Mouse (Mus musculus): ENCODE data around the gene Hist1h4i.
A peak's percentile ranks its signal among the peaks of the same experiment; 100 is the strongest.

Hist1h4i gene

DNA sequence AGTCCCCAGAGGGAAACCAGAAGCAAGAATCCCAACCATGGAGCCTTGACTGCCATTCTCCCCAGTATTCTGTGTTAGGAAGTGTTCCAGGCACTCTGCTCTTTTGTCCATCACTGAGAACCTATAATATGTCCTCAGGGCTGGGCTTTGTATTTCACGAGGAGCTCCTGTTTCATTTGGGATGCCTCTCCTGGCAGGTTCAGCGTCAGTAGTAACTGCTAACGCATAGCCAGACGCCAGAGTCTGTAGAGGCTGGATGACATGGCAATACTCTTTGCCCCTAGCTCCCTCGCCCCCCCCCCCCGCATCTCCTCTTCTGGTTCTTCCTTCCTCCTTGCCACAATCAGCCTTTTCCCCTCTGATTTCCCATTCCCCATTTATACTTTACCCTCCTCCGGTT, 31.5 kb downstream of the Hist1h4i start, which contains the start of gene Prss16:
Gene Prss16 (minus strand): TSS at position 101 of the 400 bp plus-strand sequence.
- DNase-seq (ENCODE audit: low read depth, low spot score): no peak

DNA sequence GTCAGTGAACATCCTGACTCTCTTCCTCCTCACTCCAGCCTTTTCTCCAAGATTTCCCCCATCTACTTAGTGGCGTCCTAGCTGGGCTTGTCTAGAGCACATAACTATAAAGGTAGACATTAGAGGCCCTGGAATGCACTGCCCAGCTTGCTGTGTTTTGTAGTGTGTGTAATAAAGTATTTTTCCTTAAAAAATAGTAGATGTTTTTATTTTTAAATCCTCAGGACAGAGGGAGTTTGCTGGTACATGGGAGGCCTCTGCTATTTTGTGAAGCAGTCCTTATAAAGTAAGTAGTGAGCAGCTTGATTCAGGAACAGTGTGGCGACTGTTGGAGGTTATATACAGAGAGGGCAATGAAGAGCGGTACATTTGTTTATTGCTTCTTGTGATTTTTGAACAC, 32.5 kb downstream of the Hist1h4i start:
- DNase-seq (ENCODE audit: low read depth, low spot score): no peak

DNA sequence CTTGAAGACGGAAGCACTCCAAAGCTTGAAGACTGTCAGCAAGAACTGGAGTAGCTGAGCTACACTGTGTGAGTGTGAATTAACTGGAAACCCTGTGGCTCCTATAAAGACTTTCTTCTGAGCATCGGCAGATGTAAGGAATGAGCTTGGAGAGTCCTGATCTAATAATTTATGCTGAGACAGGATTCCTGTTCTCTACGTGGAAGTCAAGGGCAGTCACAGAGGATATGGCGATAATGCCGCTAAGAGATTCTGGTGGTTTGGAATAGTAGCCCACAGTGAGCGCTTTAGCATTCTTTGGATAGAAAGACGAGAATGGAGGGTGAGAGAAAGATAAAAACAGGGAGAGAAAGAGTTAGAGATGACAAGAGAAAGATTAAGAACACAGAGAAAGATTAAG, 33.3 kb downstream of the Hist1h4i start:
- DNase-seq (ENCODE audit: low read depth, low spot score): no peak

DNA sequence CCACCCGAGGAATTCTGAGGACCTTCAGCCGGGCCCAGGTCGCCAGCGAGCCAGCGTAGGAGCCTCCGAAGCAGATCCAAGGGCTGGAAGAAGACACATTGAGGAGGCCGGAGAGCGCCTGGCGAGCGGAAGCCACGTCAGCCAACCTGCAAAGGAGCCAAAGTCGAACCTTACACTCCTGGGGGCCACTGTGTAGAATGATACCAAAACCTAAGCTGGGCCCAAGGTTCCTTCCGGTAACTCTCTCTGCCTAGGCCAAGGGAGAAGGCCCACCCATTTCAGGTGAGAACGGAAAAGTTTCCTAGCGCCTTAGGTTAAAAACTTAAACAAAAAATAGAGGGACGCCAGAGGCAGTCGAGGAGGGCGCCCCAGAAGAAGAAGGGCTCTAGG, 34.0 kb downstream of the Hist1h4i start:
- no peak for DNase-seq (ENCODE audit: low read depth, low spot score)

DNA sequence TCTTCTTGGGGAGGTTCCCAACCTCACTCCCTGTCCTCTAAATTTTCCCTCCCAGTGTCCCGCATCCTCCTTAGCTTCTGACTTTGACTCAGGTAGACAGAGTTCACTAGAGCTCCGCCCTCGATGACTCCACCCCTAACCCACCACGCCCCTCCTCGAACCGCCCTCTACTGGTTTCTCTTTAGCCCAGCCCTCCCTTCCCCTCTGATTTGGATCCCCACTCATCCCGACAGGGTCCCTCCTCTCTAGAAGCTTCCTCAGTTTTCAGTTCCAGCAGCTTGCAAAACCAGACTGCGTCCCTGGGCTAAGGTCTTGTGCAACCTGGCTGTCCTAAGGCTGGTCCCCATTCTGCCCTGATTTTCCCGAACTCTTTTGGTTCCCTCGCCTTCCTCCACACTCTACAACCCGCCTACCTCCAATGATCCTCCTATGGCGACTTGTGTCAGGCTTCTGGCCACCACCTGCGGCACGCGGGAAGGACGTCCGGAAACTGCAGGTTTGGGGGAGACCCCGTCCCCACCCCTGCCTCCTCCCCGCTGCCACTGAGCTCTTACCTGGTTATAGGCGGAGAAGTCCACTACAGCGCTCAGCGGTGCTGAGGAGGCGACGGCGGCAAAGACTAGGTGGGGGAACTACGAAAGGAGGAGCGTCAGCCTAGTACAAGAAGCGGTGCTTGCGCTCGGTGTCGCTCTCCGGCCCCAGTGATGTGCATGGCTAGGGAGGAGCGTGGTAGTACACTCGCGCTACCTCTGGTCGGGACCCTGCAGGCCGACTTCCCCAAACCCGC, 34.6 kb downstream of the Hist1h4i start:
- peak; percentile 83 for DNase-seq (ENCODE audit: low read depth, low spot score)

DNA sequence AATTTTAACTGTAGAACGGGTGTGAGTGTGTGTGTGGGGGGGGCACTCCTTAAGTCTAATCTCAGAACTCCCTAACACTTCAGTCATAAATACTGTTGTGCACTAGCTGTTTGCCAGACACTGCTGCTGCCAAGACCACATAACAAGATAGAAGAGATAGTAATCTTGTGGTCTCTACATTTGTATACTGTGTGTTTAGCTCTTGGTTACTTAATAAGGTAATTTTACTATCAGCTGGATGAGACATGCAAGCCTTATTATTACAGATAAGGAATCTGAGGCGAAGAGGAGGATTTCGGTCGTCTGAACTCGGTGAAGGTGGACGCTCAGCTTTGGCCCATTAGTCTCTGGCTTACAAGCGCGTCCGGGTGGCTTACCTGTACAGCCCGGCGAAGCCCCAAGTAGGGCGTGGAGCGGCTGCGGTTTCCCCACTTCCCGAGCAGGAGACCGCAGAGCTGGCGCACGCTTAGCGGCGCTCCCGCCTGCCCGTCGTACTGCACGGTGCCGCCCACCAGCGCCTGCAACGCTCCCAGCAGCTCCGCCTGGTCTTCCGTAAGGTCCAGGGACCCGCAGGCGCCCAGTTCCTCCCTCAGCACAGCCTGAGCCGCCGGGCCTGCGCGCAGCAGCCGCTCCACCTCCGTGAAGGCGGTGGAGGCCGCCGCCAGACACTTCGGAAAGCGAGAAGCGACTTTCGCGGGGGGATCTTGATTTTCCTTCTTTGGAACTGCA, 35.4 kb downstream of the Hist1h4i start:
- peak; percentile 86 for DNase-seq (ENCODE audit: low read depth, low spot score)

DNA sequence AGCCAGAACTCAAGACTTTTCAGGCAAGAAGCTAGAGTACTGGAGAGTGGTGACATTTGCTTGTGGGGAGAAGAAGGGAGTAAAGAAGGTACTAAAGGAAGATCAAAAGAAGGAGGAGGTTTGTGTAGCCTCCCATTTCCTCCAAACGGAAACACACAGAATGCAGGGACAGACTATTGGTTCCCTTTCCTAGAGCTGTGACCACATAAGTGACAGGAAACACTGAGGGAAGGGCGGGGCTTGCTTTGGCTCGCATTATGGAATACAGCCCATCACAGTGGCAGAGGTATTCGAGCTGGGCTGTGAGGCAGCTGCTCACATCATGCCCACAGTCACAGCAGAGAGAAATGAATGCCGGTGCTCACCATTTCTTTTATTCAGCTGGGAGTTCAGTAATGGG, 39.3 kb downstream of the Hist1h4i start:
- peak; percentile 71 for DNase-seq (ENCODE audit: low read depth, low spot score)

DNA sequence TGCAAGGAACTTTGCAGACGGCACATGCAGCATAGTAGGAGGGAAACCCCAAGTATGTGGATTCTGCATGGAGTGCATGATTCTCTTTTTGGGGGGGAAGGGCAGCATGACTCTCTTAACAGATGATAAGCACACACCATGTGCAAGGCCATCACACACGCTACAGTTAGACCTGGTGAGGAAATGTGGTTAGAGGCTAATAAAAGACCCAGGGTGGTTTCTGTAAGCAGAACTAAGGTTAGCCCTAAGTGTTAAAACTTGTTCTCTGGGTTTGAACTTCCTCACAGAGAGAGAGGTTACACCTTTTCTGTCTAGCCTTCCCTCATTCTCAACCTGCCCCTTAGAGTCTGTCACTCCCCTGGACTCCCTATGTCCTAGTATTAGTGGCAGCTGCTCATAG, 39.8 kb downstream of the Hist1h4i start:
- no peak for DNase-seq (ENCODE audit: low read depth, low spot score)

DNA sequence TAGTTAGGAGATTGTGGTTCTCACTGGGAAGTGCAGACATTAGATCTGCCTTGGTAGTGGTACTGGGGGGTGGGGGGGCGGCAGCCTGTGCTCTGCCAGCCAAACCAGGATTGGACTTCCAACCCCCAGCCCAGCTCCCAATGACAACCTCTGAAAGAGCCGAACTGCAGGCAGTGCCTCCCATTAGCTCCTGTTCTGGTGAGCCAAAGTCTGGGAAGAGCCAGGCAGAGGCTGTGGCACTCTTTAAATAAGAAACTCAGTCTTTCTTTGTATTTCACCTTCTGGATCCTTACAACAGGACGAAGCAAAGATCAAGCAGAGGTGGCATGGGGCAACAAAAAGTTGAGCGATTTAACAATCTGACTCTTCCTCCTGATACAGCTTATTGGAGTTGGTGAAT, 42.0 kb downstream of the Hist1h4i start:
- no peak for DNase-seq (ENCODE audit: low read depth, low spot score)

DNA sequence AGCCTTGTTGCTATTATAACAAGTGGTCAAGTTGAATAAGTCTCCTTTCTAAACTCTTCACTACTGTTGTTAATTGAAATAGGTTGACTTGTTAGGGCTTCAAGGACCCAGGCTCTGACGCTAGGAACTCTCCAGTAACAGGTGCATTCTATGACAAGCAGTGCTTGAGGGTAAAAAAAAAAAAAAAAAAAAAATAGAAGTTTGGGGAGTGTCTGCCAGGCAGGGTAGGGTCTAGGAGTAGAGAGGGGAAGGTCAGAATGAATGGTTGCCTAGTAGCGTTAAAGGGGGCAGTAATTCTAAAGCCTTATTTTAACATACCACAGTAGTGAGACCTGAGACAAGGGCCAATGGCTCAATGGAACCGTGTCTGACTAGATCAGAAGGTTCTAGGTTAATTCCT, 42.8 kb downstream of the Hist1h4i start:
- DNase-seq (ENCODE audit: low read depth, low spot score): no peak

DNA sequence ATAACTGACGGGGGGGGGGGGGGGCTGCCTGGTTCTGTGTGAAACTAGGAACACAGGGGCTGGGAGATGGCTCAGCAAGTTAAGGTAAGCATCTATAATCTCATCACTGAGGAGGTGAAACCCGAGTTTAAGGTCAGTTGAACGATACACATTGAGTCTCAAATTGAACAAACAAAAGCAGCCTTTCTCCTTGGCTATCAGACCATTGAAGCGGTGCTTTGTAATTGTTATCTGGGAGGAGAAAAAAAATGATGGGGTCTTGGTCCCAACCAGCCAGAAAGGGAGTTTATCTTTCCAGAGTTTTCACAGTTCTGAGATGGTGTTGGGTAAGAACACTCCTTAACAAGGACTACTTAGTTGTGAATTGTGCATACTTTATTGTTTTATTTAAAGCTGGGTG, 43.3 kb downstream of the Hist1h4i start:
- DNase-seq (ENCODE audit: low read depth, low spot score): no peak

DNA sequence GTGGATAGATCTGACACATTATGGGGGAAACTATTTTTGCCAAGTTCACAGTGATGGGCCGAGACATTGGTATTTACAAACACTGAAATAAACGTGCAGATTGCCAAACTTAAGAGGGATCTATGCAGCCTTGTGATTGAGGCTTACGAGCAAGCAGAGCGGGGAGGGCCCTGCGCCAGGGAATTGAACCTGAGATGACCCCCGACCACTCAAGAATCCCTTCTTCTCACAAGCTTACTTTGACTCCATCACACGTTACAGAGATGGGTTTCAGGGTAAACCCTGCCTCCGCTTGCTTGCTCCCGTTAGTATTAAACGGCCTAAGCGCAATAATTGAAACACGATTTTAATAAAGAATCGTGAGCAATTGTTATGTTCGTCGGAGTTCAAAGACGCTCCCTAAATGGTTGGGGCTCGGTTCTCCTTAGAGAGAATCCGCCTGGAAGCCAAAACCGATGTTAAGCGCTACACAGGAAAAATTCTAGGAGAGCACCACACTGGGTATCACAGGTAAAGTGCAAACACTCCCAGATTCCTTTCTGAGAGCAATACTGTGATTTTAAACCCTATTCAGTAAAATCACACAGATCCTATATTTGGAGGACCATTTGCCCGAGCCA, 43.9 kb downstream of the Hist1h4i start:
- no peak for DNase-seq (ENCODE audit: low read depth, low spot score)

DNA sequence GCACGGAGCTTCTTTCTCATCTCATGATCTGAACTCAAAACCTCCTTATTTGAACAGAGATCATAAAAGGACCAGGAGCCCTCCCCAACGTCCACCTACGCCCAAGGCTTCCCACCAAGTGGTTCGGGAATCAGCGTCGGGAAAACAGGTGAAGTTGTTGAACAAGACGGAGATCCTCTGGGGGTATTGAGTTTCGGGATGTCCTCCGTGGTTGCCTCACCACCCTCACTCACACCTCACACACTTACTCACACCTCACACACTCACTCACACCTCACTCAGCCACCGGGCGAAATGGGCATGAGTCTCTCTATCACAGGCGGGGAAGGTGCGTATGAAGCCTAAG, 44.3 kb downstream of the Hist1h4i start:
- peak; percentile 14 for DNase-seq (ENCODE audit: low read depth, low spot score)

DNA sequence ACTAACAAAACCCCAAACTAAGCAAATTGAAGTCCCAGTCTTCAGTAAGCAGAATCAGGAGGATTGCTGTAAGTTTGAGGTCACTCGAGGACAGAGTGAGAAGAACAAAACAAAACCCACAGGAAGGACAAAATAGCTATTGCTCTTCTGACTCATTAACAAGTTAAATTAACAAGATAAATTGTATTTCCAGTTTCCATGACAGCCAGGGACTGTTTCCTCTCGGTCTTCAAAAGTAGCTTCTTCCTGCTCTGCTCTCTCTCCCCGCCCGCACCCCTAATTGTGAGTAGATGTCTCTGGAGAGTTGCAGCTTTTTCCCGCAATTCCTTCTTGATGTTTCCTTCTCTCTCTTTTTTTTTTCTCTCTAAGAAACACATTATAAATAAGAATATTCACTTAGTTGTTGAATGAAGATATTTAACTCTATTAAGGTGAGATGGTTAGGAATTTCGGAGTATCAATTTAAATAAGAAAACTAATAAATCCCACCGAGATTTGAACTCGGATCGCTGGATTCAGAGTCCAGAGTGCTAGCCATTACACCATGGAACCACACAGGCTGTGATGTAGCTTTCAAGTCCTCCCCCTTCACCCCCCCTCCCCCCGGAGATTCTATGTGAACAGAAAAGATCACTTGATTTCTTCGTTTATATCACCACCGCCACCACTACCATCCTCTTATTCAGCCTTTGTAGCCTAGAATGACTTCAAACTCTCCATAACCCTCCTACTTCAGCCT, 44.9 kb downstream of the Hist1h4i start:
- DNase-seq (ENCODE audit: low read depth, low spot score): peak; percentile 61

DNA sequence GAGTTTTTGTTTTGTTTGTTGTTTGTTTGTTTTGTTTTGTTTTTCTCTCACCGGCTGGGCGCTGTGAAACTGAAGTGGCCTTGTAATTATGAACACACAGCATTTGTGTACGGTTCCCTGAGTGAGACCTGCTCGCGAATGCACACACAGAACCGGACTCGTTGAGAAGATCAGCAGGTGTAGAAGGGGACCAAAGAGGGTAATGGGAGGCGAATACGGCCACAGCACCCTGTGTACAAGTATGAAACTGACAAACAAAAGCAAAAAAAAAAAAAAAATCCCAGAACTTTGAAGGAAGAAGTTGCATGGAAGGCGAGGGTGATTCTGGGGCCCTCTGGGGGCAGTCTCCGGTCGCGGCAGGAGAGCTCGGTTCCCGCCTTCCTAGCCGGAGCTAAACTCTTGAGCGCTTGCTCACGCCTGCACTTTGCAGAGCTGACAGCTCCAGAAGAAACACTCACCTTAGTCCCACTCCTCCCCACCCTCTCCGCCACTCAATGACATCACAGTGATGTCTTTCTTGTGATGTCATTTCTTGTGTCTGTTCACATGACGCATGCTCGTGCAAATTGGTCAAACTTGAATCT, 45.7 kb downstream of the Hist1h4i start:
- DNase-seq (ENCODE audit: low read depth, low spot score): peak; percentile 62

DNA sequence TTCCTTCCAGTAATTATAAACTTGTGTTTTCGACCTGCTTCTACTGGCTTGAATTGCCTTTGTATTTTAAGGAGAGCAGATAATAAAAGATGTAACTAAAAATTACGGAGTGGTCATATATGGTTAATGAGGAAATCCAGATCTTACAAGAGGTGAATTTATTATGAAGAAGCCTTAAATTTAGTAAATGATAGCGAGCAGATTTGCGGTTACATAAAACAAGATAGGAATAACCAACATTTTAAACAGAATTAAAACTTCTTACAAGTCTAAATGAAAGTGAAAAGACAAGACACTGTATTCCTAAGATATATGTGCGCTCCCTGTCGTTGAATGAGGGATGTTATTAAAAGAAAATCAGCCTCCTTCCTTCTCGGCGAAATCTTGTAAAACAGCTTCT, 46.3 kb downstream of the Hist1h4i start:
- no peak for DNase-seq (ENCODE audit: low read depth, low spot score)

DNA sequence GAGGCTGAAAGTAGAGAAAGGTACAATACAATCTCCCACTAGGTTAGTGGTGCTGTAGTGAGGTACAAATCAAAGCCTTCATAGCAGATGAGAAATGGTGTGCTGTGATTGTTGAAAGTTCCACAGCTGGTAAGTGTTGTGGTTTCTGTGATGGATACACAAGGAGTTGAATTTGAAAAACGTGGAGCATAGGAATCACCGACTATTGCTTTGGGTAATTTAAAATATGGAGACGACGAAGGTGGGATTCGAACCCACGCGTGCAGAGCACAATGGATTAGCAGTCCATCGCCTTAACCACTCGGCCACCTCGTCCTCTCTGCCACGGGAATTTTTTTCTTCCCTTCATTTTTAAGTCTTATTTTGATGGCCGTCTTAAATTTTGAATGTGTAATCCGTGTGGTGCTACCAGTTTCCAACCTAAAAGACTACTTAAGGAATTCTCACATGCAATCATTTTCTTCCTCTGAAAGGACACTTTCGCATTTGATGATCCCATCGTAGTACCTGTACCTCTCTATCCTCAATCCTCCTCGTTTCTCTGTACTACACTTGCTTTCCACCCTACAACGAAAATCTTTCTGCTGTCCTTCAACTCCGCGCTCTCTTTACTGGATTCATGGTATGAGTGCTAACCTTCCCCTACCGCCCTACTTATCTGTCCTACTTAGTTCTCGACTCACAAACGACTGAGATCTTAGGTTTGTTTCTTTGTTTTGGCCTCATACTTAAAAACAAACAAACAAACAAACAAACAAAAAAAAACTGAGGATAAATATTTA, 47.0 kb downstream of the Hist1h4i start:
- peak; percentile 27 for DNase-seq (ENCODE audit: low read depth, low spot score)

DNA sequence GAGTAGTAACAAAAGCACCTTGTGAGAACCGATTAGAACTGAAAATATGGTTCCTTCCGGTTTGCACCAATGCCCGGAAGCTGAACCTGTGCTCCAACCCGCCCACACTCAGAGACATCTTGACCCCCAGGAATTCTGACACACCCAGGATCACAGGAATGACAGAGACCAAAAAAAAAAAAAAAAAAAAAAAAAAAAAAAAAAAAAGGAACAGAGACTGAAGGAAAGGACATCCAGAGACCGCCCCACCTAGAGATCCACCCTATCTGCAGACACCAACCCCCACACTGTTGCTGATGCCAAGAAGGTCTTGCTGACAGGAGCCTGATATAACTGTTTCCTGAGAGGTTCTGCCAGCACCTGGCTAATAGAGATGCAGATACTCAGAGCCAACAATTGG, 48.6 kb downstream of the Hist1h4i start:
- no peak for DNase-seq (ENCODE audit: low read depth, low spot score)
